Mouse (Mus musculus) liver, embryonic 14.5 days (tissue): ENCODE data around the gene Pcif1.

ENCODE experiments used
- CTCF ChIP-seq: IDR thresholded peaks from 2 replicates; pipeline ENCODE4 v1.5.1; 2016; ENCODE audit warnings: antibody characterized with exemption, low read depth, control low read depth
- EP300 ChIP-seq: IDR thresholded peaks from 2 replicates; pipeline ENCODE4 v1.6.1; 2016; ENCODE audit warnings: antibody characterized with exemption, low read depth

- TF ChIP-seq CTCF (no peak), EP300 (no peak)
Measured at GRCm38 (mm10) chr2:164901380-164901779, 22.3 kb downstream of the Pcif1 start.
